In genomic region chr12:110380831-110381750, GRCm38 (mm10) we compare ENCODE assay signal across 10 mouse cellular contexts.
DNase-seq lines count a peak whose midpoint lies in the region; ATAC-seq and TF ChIP-seq lines count a peak whose summit lies in the region.
"Had no signal": no experiment of that assay in that cellular context is flagged by ENCODE, and none has a peak within 500 bp of the region (broad histone marks: within the 10 kb centered on the region; RNA-seq: fewer than 3 reads in every experiment).

No protein-coding gene starts in this region.

- no peak overlapping the region for H3K9ac ChIP-seq in lung, embryonic 16.5 days (ENCODE audit: low read length)
- no peak overlapping the region for H3K9ac ChIP-seq in hindbrain, embryonic 13.5 days
- H3K9ac ChIP-seq: liver, embryonic 13.5 days; stomach, embryonic 15.5 days had no signal

- no peak for TF ChIP-seq POLR2A in lung, adult 2 months (IDR thresholded peaks at IDR 0.05; ENCODE audit: borderline replicate concordance, extremely low read depth, low read depth, low read length)

- H3K36me3 ChIP-seq in lung, embryonic 16.5 days (ENCODE audit: control insufficient read depth, insufficient read depth, low read length): no peaks in the 10 kb centered on the region
- H3K36me3 ChIP-seq in embryonic facial prominence, embryonic 10.5 days (replicated peaks): no peaks in the 10 kb centered on the region
- H3K36me3 ChIP-seq in hindbrain, embryonic 13.5 days: no peaks in the 10 kb centered on the region
- H3K36me3 ChIP-seq: liver, embryonic 13.5 days; stomach, embryonic 15.5 days had no signal

- ATAC-seq in lung, embryonic 16.5 days (ENCODE audit: low read depth): peak; percentile 66
- ATAC-seq in hindbrain, embryonic 13.5 days (ENCODE audit: low FRiP score): no peak

- no peak overlapping the region for H3K27ac ChIP-seq in lung, embryonic 16.5 days (ENCODE audit: low read length)
- peak overlapping the region; percentile 49; the same call in 1 of the 2 replicates for H3K27ac ChIP-seq in embryonic facial prominence, embryonic 10.5 days (replicated peaks)
- no peak overlapping the region for H3K27ac ChIP-seq in hindbrain, embryonic 13.5 days
- H3K27ac ChIP-seq: liver, embryonic 13.5 days; stomach, embryonic 15.5 days had no signal

- TF ChIP-seq CTCF in lung, adult 2 months (IDR thresholded peaks at IDR 0.05; ENCODE audit: insufficient read depth, low read length): no peak

- H3K4me1 ChIP-seq in lung, embryonic 16.5 days (replicated peaks; ENCODE audit: control insufficient read depth, insufficient read depth, low read length): no peaks in the 10 kb centered on the region
- H3K4me1 ChIP-seq in lung, adult 2 months (ENCODE audit: control insufficient read depth, insufficient read depth, low read length): no peaks in the 10 kb centered on the region
- peaks cover 25% of the 10 kb centered on the region; the same call in 1 of the 2 replicates for H3K4me1 ChIP-seq in embryonic facial prominence, embryonic 10.5 days
- peaks cover 32% of the 10 kb centered on the region for H3K4me1 ChIP-seq in hindbrain, embryonic 13.5 days (replicated peaks)
- H3K4me1 ChIP-seq: liver, embryonic 13.5 days; stomach, embryonic 15.5 days had no signal

- H3K27me3 ChIP-seq in lung, embryonic 16.5 days (ENCODE audit: control insufficient read depth, insufficient read depth, low read depth, low read length): no peaks in the 10 kb centered on the region; the same call in 1 of the 2 replicates
- peaks cover 18% of the 10 kb centered on the region for H3K27me3 ChIP-seq in embryonic facial prominence, embryonic 10.5 days (replicated peaks; ENCODE audit: low read depth, poor library complexity, severe bottlenecking)
- peaks cover 17% of the 10 kb centered on the region; the same call in 1 of the 2 replicates for H3K27me3 ChIP-seq in hindbrain, embryonic 13.5 days
- H3K27me3 ChIP-seq: liver, embryonic 13.5 days had no signal

- DNase-seq in lung, adult 2 months: no peak
- DNase-seq in R1 (ENCODE audit: low read depth, low spot score): peak; percentile 54
- no peak for DNase-seq in embryonic facial prominence, embryonic 10.5 days (ENCODE audit: low spot score)
- peak; percentile 8 for DNase-seq in lung, postnatal 25 days (ENCODE audit: low spot score)
- DNase-seq in neural tube, embryonic 10.5 days (ENCODE audit: extremely low spot score, low spot score): no peak
- no peak for DNase-seq in cerebellum, postnatal 14 days
- DNase-seq: liver, embryonic 13.5 days had no signal

- WGBS in lung, embryonic 16.5 days: 39% methylated on average over 25 of the region's 25 CpGs
- WGBS in lung, adult 2 months: 43% methylated on average over 25 of the region's 25 CpGs
- 67% methylated on average over 25 of the region's 25 CpGs for WGBS in embryonic facial prominence, embryonic 10.5 days
- 75% methylated on average over 25 of the region's 25 CpGs for WGBS in hindbrain, embryonic 13.5 days

- H3K4me3 ChIP-seq in lung, embryonic 16.5 days (ENCODE audit: low read length): no peak overlapping the region
- no peak overlapping the region for H3K4me3 ChIP-seq in lung, adult 2 months (replicated peaks; ENCODE audit: extremely low read depth, low read depth, low read length)
- no peak overlapping the region for H3K4me3 ChIP-seq in embryonic facial prominence, embryonic 10.5 days
- no peak overlapping the region for H3K4me3 ChIP-seq in hindbrain, embryonic 13.5 days
- H3K4me3 ChIP-seq: liver, embryonic 13.5 days; stomach, embryonic 15.5 days had no signal

- H3K9me3 ChIP-seq in lung, embryonic 16.5 days (ENCODE audit: control insufficient read depth, low read length): no peaks in the 10 kb centered on the region
- H3K9me3 ChIP-seq in embryonic facial prominence, embryonic 10.5 days: no peaks in the 10 kb centered on the region
- H3K9me3 ChIP-seq in hindbrain, embryonic 13.5 days: no peaks in the 10 kb centered on the region
- H3K9me3 ChIP-seq: liver, embryonic 13.5 days; stomach, embryonic 15.5 days had no signal

- H3K4me2 ChIP-seq in lung, embryonic 16.5 days (ENCODE audit: low read depth, low read length): no peak overlapping the region
- H3K4me2 ChIP-seq in hindbrain, embryonic 13.5 days: no peak overlapping the region
- H3K4me2 ChIP-seq: liver, embryonic 13.5 days; stomach, embryonic 15.5 days had no signal

Comparison
In these comparisons a context has a peak if more than half of its experiments do, and no peak if none do; other contexts are left out.
1. DNase-seq: peak in R1 (single experiment) and lung, postnatal 25 days (single experiment); none in lung, adult 2 months (single experiment), embryonic facial prominence, embryonic 10.5 days (single experiment), neural tube, embryonic 10.5 days (single experiment) and cerebellum, postnatal 14 days (0 of 2).